Mouse (Mus musculus): ENCODE results near the gene Crkl. TPM values are rescaled to one million over a fixed set of nuclear protein-coding genes. Genes with fewer than 3 reads are reported as not detected.

The Crkl gene
- total and polyA plus RNA-seq, 3 experiments: 22.6 to 40.3 (median 22.9) TPM

DNA sequence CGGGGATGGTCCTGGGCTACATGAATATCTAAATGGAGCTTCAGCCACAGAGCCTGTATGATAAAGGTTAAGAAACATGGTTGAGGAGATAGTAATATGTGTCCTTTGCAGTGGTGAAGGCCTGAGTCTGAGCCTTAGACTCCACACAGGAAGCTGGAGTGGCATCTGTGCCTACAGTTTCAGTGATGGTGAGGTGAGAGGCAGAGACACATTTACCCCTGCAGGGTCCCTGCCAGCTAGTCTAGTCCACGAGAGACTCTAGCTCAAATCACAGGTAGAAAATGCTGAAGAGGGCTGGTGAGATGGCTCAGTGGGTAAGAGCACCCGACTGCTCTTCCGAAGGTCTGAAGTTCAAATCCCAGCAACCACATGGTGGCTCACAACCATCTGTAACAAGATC is 23.5 kb downstream of the Crkl start:
- no peak for ATAC-seq (ENCODE audit: extremely low read depth, insufficient number of reproducible peaks, low FRiP score, poor library complexity, severe bottlenecking)
- H3K36me3 ChIP-seq (replicated peaks): peaks cover 74% of the 10 kb centered on the region
- no peaks in the 10 kb centered on the region for H3K9me3 ChIP-seq (replicated peaks)
- TF ChIP-seq CTCF (IDR thresholded peaks at IDR 0.05; ENCODE audit: low read depth, low read length) (no peak), TAL1 (conservative IDR thresholded peaks at IDR 0.05; ENCODE audit: low read depth, low read length) (no peak), POLR2AphosphoS5 (IDR thresholded peaks at IDR 0.05; ENCODE audit: insufficient replicate concordance, low read depth, low read length) (no peak), GATA1 (IDR thresholded peaks at IDR 0.05; ENCODE audit: borderline replicate concordance, low read length) (no peak), GATA2 (IDR thresholded peaks at IDR 0.05; ENCODE audit: borderline replicate concordance, low read depth, low read length) (no peak)
- DNase-seq (ENCODE audit: low spot score): no peak
- no peak overlapping the region for H3K4me3 ChIP-seq (ENCODE audit: low read depth, low read length)
- H3K4me1 ChIP-seq (ENCODE audit: insufficient read depth, low read depth, low read length): peaks cover 18% of the 10 kb centered on the region
- no peaks in the 10 kb centered on the region for H3K27me3 ChIP-seq (ENCODE audit: insufficient read depth, low read length)

DNA sequence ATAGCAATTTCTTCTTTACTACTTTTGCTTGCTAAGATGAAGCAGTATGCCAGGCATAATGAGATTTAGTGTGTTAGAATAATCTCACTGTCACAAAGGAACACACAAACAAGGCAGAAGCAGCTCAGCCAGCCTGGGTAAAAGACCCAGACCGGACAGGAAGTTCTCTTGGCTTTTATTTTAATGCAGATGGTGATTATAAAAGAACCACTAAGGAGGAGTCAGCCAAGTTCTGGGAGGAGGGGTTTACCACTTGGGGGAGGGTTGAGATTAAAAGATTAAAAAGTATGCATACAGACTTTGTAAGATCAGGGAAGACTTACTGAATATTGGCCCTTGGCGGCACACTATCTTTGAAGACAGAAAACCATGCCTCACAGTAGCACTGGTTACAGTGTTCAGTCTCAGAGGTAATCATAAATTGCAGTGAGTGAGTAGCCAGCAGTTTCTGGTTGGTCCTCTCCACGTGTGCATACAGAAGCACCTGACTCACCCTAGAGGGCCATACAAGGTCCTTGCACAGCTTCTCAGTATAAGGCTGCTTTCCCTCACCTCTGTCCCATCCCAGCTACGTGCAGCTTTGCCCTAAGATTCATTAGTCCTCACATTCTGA is 26.6 kb downstream of the Crkl start:
- no peak for TF ChIP-seq GATA1 (IDR thresholded peaks at IDR 0.05; ENCODE audit: borderline replicate concordance, low read length)
- TF ChIP-seq POLR2AphosphoS5 (IDR thresholded peaks at IDR 0.05; ENCODE audit: insufficient replicate concordance, low read depth, low read length): no peak
- no peak for TF ChIP-seq TAL1 (conservative IDR thresholded peaks at IDR 0.05; ENCODE audit: low read depth, low read length)
- no peak for TF ChIP-seq GATA2 (IDR thresholded peaks at IDR 0.05; ENCODE audit: borderline replicate concordance, low read depth, low read length)
- Histone ChIP-seq H3K9me3 (replicated peaks) (no peaks in the 10 kb centered on the region), H3K36me3 (replicated peaks) (peaks cover 75% of the 10 kb centered on the region), H3K27me3 (ENCODE audit: insufficient read depth, low read length) (no peaks in the 10 kb centered on the region), H3K4me1 (ENCODE audit: insufficient read depth, low read depth, low read length) (peaks cover 27% of the 10 kb centered on the region), H3K4me3 (ENCODE audit: low read depth, low read length) (no peak overlapping the region)
- DNase-seq (ENCODE audit: low spot score) (no peak), ATAC-seq (ENCODE audit: extremely low read depth, insufficient number of reproducible peaks, low FRiP score, poor library complexity, severe bottlenecking) (no peak; the same call in 1 of the 2 replicates)

DNA sequence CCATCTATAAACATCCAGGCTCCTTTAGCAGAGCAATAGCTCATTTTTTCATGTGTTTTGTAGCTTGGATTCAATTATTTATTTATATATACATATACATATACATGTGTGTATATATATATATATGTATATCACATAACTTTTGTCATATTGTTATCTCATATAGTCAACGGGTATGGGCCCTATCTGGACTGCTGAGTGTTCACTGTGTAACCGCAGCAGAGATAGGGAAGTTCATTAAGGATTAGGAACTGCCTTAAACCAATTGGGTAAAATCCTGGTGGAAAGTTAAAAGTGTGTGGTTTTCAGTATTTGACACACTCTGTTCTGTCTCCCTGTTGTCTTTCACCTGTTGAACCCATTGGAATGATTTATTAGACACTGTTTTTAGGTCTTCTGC is 29.7 kb downstream of the Crkl start:
- H3K4me1 ChIP-seq (ENCODE audit: insufficient read depth, low read depth, low read length): peaks cover 28% of the 10 kb centered on the region
- DNase-seq (ENCODE audit: low spot score) (no peak), ATAC-seq (ENCODE audit: extremely low read depth, insufficient number of reproducible peaks, low FRiP score, poor library complexity, severe bottlenecking) (no peak)
- TF ChIP-seq CTCF (IDR thresholded peaks at IDR 0.05; ENCODE audit: low read depth, low read length) (no peak), GATA1 (IDR thresholded peaks at IDR 0.05; ENCODE audit: borderline replicate concordance, low read length) (no peak), POLR2AphosphoS5 (IDR thresholded peaks at IDR 0.05; ENCODE audit: insufficient replicate concordance, low read depth, low read length) (no peak), GATA2 (IDR thresholded peaks at IDR 0.05; ENCODE audit: borderline replicate concordance, low read depth, low read length) (no peak), TAL1 (conservative IDR thresholded peaks at IDR 0.05; ENCODE audit: low read depth, low read length) (no peak)
- peaks cover 84% of the 10 kb centered on the region for H3K36me3 ChIP-seq (replicated peaks)
- no peak overlapping the region for H3K4me3 ChIP-seq (ENCODE audit: low read depth, low read length)
- H3K27me3 ChIP-seq (ENCODE audit: insufficient read depth, low read length): no peaks in the 10 kb centered on the region
- no peaks in the 10 kb centered on the region for H3K9me3 ChIP-seq (replicated peaks)

DNA sequence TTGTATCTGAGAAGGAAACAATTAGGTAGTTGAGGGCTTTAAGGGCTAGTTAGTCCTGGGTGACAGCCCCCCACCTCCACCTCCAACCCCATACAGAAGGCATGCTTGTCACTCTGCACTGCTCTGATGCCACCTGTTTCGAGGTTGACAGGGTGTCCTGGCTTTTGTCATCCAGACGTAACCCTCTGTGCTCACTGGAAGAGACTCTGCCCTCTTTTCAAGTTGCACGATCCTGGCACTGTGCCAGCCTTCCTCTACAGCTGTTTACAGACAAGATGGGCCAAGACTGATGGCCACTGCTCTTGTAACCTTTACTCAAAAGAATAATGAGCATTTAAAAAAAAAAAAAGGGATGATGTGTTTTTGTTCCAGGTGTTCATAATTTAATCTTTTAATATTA is 34.7 kb downstream of the Crkl start:
- TF ChIP-seq POLR2AphosphoS5 (IDR thresholded peaks at IDR 0.05; ENCODE audit: insufficient replicate concordance, low read depth, low read length) (no peak), GATA1 (IDR thresholded peaks at IDR 0.05; ENCODE audit: borderline replicate concordance, low read length) (no peak), TAL1 (conservative IDR thresholded peaks at IDR 0.05; ENCODE audit: low read depth, low read length) (no peak), GATA2 (IDR thresholded peaks at IDR 0.05; ENCODE audit: borderline replicate concordance, low read depth, low read length) (no peak), CTCF (IDR thresholded peaks at IDR 0.05; ENCODE audit: low read depth, low read length) (no peak)
- ATAC-seq (ENCODE audit: extremely low read depth, insufficient number of reproducible peaks, low FRiP score, poor library complexity, severe bottlenecking): no peak
- peaks cover 20% of the 10 kb centered on the region for H3K27me3 ChIP-seq (ENCODE audit: insufficient read depth, low read length)
- no peaks in the 10 kb centered on the region for H3K9me3 ChIP-seq (replicated peaks)
- H3K36me3 ChIP-seq (replicated peaks): peaks cover 71% of the 10 kb centered on the region
- peaks cover 7% of the 10 kb centered on the region; the same call in 1 of the 2 replicates for H3K4me1 ChIP-seq (ENCODE audit: insufficient read depth, low read depth, low read length)
- H3K4me3 ChIP-seq (ENCODE audit: low read depth, low read length): no peak overlapping the region
- no peak for DNase-seq (ENCODE audit: low spot score)

DNA sequence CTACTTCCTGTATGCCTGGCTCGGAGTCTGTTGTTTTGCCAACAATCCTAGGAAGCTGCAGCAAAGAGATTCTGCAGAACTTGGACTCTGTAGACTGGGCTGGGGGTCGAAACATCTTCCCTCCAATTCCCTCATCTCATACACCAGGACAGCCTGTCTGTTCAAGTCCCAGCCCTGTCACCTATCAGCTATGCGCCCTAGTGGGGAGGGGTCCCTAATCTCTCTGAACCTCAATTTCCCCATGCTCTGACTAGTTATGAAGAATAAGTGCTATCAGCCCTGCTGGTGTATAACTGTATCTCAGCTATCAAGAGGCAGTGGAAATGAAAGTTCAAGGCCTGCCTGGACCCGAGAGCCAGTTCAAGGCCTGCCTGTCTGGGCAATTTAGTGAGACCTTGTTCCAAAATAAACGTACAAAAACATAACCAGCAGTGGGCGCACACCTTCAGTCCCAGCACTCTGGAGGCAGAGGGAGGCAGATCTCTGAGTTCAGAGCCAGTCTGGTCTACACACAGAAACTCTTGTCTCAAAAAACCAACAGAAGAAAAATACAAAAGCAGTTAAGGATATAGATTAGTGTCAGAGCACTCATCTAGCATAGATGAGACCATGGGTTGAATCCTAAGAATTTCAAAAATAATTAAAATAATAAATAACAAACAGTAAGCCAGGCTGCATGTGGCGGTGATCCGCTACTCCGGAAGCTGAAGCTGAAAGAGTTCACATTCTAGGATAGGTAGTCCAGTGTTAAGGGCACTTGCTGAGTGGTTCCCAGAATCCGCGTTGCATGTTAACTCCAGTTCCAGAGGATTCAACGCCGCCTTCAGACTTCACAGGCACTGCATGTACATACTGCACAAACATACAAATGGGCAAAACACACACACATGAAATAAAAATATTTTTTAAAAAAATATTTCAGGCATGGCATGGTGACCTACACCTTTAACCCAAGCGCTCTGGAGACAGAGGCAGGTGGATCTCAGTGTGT is 37.0 kb downstream of the Crkl start:
- peaks cover 12% of the 10 kb centered on the region; the same call in 1 of the 2 replicates for H3K4me1 ChIP-seq (ENCODE audit: insufficient read depth, low read depth, low read length)
- H3K4me3 ChIP-seq (ENCODE audit: low read depth, low read length): no peak overlapping the region; the same call in 1 of the 2 replicates
- H3K9me3 ChIP-seq (replicated peaks): no peaks in the 10 kb centered on the region
- H3K36me3 ChIP-seq (replicated peaks): peaks cover 48% of the 10 kb centered on the region
- peaks cover 32% of the 10 kb centered on the region for H3K27me3 ChIP-seq (ENCODE audit: insufficient read depth, low read length)
- TF ChIP-seq GATA2 (IDR thresholded peaks at IDR 0.05; ENCODE audit: borderline replicate concordance, low read depth, low read length) (no peak), GATA1 (IDR thresholded peaks at IDR 0.05; ENCODE audit: borderline replicate concordance, low read length) (no peak), CTCF (IDR thresholded peaks at IDR 0.05; ENCODE audit: low read depth, low read length) (no peak), POLR2AphosphoS5 (IDR thresholded peaks at IDR 0.05; ENCODE audit: insufficient replicate concordance, low read depth, low read length) (no peak), TAL1 (conservative IDR thresholded peaks at IDR 0.05; ENCODE audit: low read depth, low read length) (no peak)
- ATAC-seq (ENCODE audit: extremely low read depth, insufficient number of reproducible peaks, low FRiP score, poor library complexity, severe bottlenecking) (no peak), DNase-seq (ENCODE audit: low spot score) (no peak)

All from G1E (cell line).